Mouse (Mus musculus) cortical plate, adult 2 months (tissue): ENCODE data around the gene Msh3.

ENCODE experiments used
- CTCF ChIP-seq: fragments of 200-500 bp; IDR thresholded peaks from 2 replicates; pipeline ENCODE4 v1.5.1; 2011; ENCODE audit warnings: mild to moderate bottlenecking, control low read depth, low read length; ENCODE audit not compliant: insufficient read depth; ENCODE audit errors: extremely low read depth
- POLR2A ChIP-seq: fragments of 200-500 bp; IDR thresholded peaks from 2 replicates; pipeline ENCODE4 v1.6.1; 2011; ENCODE audit warnings: mild to moderate bottlenecking, low read length, control low read depth; ENCODE audit not compliant: insufficient read depth; ENCODE audit errors: extremely low read depth

- TF ChIP-seq POLR2A, result no peak
- no peak for TF ChIP-seq CTCF
Observed at GRCm38 (mm10) chr13:92291605-92292004, 63.2 kb downstream of the Msh3 start.
